Mouse (Mus musculus) heart, adult 11 months (tissue): Measurements from ENCODE around the gene Mettl7a3.
"Not testable (repeated sequence)": the region's sequence is repeated elsewhere in the genome, so short reads cannot be mapped to it uniquely, and the experiment has no call there.

Source experiments
- DNase-seq: peaks from one replicate; pipeline ENCODE4 v3.0.0; 2022

The Mettl7a3 gene

DNA sequence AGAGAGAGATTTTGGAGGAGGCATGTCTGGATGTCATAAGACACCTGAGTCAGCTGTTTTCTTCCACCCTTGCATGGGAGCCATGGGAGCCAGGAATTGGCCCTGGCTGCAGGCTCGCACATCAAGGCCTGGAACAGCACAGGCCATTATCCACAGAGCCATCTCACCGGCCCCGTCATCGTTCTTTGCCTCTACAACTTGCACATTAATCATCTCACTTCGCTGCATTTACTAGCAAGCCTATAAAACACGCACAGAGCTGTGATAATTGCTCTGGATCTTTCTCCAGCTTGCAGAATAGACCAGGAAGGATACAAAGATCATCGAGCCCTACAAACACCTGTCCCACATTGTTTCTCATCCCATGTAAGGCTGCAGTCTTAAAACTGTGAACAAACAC is 4.0 kb upstream of the Mettl7a3 start:
- DNase-seq, result peak; percentile 60

- DNase-seq, result peak; percentile 90
Measured at GRCm38 (mm10) chr15:100332077-100332961, 2.4 kb upstream of the Mettl7a3 start.

DNA sequence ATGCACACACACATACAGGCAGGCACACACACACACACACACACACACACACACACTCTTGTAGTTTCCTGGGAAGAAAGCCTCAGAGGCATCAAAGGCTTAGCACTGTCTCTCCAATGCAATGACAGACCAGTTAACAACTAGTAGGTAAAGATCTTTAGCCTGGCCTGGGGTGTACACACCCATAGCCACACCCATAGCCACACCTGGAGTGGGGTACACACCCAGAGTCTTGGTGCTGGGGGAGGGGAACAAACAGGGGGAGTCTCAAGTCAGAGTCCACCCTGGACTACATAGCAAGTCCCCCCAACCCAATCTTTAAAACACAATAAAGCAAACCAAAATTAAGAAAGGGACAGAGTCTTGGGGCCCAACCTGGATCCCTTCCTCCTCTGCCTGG is 2.6 kb downstream of the Mettl7a3 start:
- DNase-seq, result not testable (repeated sequence)

- not testable (repeated sequence) for DNase-seq
Measured at GRCm38 (mm10) chr15:100337847-100338246, 3.1 kb downstream of the Mettl7a3 start.

DNA sequence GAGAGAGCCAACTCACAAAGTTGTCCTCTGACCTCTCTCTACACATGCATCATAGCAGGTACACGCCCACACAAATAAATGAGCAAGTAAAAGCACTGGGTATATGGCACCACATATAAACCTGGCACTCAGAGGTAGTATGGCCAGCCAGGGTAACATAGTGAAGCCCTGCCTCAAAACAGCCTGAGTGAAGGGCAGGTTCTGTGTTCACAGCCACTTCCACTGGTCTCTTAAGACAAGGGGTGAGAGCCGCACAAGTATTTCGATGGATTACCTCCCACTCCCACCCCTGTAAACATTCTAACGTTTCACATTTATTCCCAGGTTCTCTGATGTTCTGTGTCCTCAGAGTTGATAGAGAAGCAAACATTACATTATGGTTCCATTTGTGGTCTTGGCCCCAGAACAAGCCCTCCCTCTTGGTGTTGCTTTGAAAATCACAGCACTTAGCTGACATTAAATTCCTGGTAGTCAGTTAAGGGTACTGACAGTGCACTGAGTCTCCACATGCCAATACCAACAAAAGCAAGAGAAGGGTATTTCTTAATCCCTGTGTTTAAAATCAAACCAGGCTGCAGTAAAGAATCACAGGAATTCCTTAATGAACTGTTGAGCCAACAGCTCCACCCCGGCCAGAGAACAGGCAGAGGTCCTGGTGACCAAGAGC is 6.7 kb downstream of the Mettl7a3 start:
- not testable (repeated sequence) for DNase-seq

- peak; percentile 95 for DNase-seq
Measured at GRCm38 (mm10) chr15:100345484-100345883, 10.8 kb downstream of the Mettl7a3 start.

DNA sequence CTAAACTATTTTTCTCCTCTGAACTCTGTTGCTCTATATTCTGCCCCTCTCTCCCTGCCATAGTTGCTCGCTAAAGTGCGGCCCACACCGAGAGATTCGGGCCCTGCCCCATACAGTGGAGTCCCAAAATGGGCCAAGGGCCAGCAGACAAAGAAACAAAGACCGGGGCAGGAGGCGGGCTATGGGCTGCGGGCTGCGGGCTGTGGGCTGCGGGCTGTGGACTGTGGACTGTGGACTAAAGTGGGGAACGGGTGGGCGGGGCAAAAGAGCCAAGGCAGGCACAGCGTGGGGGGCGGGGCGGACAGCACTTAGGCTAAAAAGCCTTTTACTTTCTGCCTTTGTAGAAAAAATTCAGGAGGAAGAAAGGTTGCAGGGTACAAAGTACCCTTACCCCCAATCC is 12.0 kb downstream of the Mettl7a3 start:
- DNase-seq, result no peak

- DNase-seq, result no peak
Measured at GRCm38 (mm10) chr15:100349496-100349895, 14.8 kb downstream of the Mettl7a3 start.

DNA sequence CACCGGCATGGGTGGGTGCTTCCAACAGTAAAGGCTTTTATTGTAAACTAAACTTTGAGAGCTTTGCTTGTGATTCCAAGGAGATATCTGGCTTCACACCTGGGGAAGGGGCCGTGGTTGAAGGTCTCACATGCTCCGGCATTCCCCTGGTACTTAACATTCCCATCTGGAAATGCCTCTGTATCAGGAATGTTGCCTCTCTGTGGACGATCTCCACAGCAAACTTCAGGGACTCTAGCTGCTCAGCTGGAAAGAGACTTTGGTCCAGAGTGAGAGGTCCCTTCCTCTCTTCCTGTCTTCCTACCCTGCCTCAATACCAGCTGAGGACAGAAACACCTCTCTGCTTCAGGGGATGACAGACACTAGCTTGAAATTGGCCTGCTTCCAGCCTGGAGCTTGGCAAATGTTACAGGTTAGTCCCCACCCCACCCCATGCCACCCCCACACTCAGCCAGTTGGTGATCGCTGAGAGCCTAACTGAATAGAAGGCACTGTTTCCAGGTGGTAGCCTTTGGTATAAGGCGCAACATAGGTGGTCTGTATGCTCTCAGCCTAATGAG is 16.9 kb downstream of the Mettl7a3 start:
- no peak for DNase-seq

DNA sequence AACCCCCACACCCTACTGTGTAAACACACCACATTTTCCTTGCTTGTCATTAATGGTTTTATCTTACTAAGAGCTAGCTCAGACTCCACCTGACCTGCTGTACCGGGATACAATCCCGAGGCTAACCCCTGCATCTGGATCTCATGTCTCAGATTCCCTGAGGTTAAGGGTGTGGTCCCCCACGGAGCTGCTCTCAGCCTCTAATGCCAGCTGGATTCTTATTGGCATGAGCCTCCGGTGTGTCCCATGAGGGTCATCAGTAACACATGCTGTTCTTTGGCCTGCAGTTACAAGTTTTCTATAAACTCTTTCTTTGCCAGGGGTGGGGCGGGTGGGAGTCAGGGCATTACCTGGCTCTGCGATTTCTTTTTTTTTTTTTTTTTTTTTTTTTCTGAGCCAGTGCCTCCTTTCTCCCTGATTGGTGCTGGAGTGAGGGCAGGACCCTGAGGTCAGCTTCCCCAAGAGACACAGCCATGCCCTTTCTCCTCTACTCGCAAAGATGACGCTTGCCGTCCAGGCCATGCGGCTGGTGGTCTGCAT is 18.1 kb downstream of the Mettl7a3 start, which contains the start of the genes Methig1 and Mettl7a2:
TSS of gene Methig1 (plus strand) at position 439 of the 540 bp plus-strand sequence.
TSS of gene Mettl7a2 (plus strand) at position 490 of the 540 bp plus-strand sequence.
- DNase-seq, result no peak

DNA sequence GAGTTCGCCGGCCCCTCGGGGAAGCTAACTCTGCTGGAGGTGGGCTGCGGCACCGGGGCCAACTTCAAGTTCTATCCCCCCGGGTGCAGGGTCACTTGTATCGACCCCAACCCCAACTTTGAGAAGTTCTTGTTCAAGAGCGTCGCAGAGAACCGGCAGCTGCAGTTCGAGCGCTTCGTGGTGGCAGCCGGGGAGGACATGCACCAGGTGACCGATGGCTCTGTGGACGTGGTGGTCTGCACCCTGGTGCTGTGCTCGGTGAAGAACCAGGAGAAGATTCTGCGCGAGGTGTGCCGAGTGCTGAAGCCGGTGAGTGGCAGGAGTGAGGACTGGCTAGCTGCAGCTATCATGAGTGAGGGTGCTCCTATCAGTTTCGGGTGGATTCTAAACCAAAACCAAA is 18.7 kb downstream of the Mettl7a3 start:
- not testable (repeated sequence) for DNase-seq

DNA sequence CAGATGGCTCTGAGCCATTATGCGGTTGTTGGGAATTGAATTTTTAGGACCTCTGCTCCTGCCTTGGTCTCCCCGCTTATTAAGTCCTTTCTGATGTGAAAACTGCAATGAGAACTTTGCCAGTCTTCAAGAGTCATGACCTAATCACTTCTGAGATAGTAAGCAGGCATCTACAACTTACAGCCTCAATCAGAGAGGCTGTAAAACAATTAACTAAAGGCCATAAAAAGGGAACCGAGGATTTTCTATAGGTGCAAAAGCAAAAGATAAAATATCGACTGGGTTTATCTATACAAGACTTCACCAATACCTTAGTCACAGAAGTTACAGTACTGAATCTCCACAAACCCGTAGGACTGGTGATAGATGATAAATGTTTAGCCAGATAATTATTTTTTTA is 21.1 kb downstream of the Mettl7a3 start:
- DNase-seq, result no peak

DNA sequence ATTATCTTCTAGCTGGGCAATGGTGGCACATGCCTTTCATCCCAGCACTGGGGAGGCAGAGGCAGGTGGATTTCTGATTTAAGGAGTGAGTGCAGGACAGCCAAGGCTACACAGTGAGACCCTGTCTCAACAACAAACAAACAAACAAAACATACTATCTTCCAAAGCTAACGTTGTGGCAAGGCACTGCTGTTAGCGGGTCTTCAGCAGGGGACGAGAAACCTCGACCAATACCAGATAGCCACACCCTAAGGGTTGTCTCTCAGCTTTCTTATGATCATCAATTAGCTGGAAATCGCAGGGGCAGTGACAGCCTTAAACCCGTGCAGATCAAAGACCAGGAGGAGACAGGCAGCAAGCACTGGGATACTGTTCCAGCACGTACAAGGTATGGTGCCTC is 29.5 kb downstream of the Mettl7a3 start, which contains the start of gene Higd1c:
TSS of gene Higd1c (plus strand) at position 301 of the 400 bp plus-strand sequence.
- DNase-seq, result peak; percentile 70

- peak; percentile 80 for DNase-seq
Measured at GRCm38 (mm10) chr15:100365967-100366366, 31.2 kb downstream of the Mettl7a3 start.

DNA sequence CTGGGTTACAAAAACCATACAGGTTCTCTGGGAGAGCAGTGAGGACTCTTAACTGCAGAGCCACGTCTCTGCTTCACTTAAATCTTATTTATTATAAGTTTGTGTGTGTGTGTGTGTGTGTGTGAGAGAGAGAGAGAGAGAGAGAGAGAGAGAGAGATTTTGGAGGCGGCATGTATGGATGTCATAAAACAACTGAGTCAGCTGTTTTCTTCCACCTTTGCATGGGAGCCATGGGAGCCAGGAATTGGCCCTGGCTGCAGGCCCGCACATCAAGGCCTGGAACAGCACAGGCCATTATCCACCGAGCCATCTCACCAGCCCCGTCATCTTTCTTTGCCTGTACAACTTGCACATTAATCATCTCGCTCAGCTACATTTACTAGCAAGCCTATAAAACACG is 32.4 kb downstream of the Mettl7a3 start:
- peak; percentile 31 for DNase-seq

- DNase-seq, result no peak
Measured at GRCm38 (mm10) chr15:100375066-100375465, 40.3 kb downstream of the Mettl7a3 start.

GRCm38 (mm10) chr15:100377847-100378505 is 43.2 kb downstream of the Mettl7a3 start:
- DNase-seq, result not testable (repeated sequence)

GRCm38 (mm10) chr15:100379658-100380057 is 44.9 kb downstream of the Mettl7a3 start:
- no peak for DNase-seq

- DNase-seq, result no peak
Measured at GRCm38 (mm10) chr15:100380104-100380503, 45.4 kb downstream of the Mettl7a3 start.

GRCm38 (mm10) chr15:100385705-100386104 is 51.0 kb downstream of the Mettl7a3 start:
- DNase-seq, result no peak

DNA sequence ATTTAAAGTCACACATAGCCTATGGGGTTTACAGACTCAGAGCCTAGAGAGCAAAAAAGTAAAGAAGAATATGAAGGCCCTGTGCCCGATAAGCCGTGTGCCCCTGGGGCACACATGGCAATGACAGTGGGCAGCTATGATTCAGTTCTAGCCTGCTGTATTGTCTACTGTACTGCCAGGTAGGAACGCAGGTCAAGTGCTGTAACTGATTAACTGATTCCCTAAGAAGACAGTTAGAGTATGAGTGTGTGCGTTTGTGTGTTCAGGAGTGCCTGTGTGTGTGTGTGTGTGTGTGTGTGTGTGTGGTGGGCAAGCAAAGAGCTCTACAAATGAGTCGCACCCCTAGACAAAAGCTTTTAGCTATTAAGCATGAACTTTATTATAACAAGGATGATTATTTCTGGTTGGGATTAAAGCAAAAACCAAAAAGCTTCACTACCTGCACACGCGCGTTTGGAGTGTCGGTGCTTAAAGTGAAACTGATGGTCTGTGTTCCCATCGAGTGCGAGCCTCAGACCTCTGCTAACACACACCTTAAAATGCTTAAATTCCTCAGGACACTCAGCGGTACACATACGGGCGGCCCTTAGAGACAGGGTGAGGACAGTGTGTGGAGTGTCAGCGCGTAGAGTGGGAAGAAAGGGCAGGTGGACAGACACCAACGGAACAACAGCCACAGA is 53.0 kb downstream of the Mettl7a3 start:
- DNase-seq, result no peak
